Mouse (Mus musculus) hindbrain, embryonic 15.5 days (tissue): Measurements from ENCODE around the gene Crbn. TPM values are rescaled to one million over a fixed set of nuclear protein-coding genes. Genes with fewer than 3 reads are reported as not detected.

ENCODE experiments used
- ATAC-seq: fragments of 200-750 bp; cut with Nextera tagmentation; 2 replicates; pipeline ENCODE4 v1.8.0; 2017; ENCODE audit warnings: low read depth, moderate number of reproducible peaks, moderate TSS enrichment; ENCODE audit not compliant: low FRiP score
- H3K27ac ChIP-seq: fragments of 300-500 bp; sonication (generic); replicated peaks from 2 replicates; pipeline ENCODE4 v1.5.1; 2015; ENCODE audit warnings: mild to moderate bottlenecking, inconsistent platforms
- H3K27me3 ChIP-seq: fragments of 300-500 bp; sonication (generic); 2 replicates; pipeline ENCODE4 v1.6.1; 2015; ENCODE audit warnings: control low read depth, inconsistent platforms
- H3K36me3 ChIP-seq: fragments of 300-500 bp; sonication (generic); 2 replicates; pipeline ENCODE4 v1.6.1; 2015; ENCODE audit warnings: control low read depth, inconsistent platforms
- H3K4me1 ChIP-seq: fragments of 300-500 bp; sonication (generic); replicated peaks from 2 replicates; pipeline ENCODE4 v1.6.1; 2015; ENCODE audit warnings: control low read depth, inconsistent platforms
- H3K4me2 ChIP-seq: fragments of 300-500 bp; sonication (generic); 2 replicates; pipeline ENCODE4 v1.6.1; 2015; ENCODE audit warnings: moderate library complexity, mild to moderate bottlenecking, inconsistent platforms
- H3K4me3 ChIP-seq: fragments of 300-500 bp; sonication (generic); 2 replicates; pipeline ENCODE4 v1.5.1; 2015; ENCODE audit warnings: mild to moderate bottlenecking, inconsistent platforms
- H3K9ac ChIP-seq: fragments of 300-500 bp; sonication (generic); 2 replicates; pipeline ENCODE4 v1.6.1; 2015; ENCODE audit warnings: inconsistent platforms
- H3K9me3 ChIP-seq: fragments of 300-500 bp; sonication (generic); 2 replicates; pipeline ENCODE4 v1.6.1; 2016; ENCODE audit warnings: control low read depth, inconsistent platforms
- WGBS: fragments of 180-500 bp; shearing (Covaris S2); methylation state at CpG from one replicate; pipeline ENCODE4 v1.1.7; 2015; 5-methylcytosine and 5-hydroxymethylcytosine counted together
- polyA plus RNA-seq: library from polyadenylated mRNA; unstranded; fragments of >200 nt; fragmentation: Nextera tagmentation; extraction: Ambion mirVana; gene quantifications from 2 replicates; pipeline ENCODE4 v1.2.1, GENCODE M21; 2015

Gene Crbn
- polyA plus RNA-seq, 1 experiment from 2014 or later = 61.8 TPM

GRCm38 (mm10) chr6:106794094-106794814 lies 5.6 kb downstream of the Crbn start:
- Histone ChIP-seq H3K4me1 (peaks cover 10% of the 10 kb centered on the region), H3K27ac (no peak overlapping the region), H3K4me3 (no peak overlapping the region), H3K27me3 (no peaks in the 10 kb centered on the region), H3K9ac (no peak overlapping the region), H3K36me3 (peaks cover 44% of the 10 kb centered on the region), H3K4me2 (no peak overlapping the region), H3K9me3 (no peaks in the 10 kb centered on the region)
- WGBS = 95% methylated on average over 13 of the region's 13 CpGs
- no peak for ATAC-seq

- H3K27ac ChIP-seq = no peak overlapping the region
- no peaks in the 10 kb centered on the region for H3K27me3 ChIP-seq
- no peak overlapping the region for H3K4me3 ChIP-seq
- ATAC-seq = no peak
- WGBS = 96% methylated on average over 10 of the region's 10 CpGs
- peaks cover 4% of the 10 kb centered on the region for H3K4me1 ChIP-seq
- H3K9me3 ChIP-seq = no peaks in the 10 kb centered on the region
- H3K4me2 ChIP-seq = no peak overlapping the region
- H3K9ac ChIP-seq = no peak overlapping the region
- H3K36me3 ChIP-seq = peaks cover 48% of the 10 kb centered on the region
Observed at GRCm38 (mm10) chr6:106793621-106794020, 6.3 kb downstream of the Crbn start.

- no peak overlapping the region for H3K4me3 ChIP-seq
- WGBS = 96% methylated on average over 7 of the region's 7 CpGs
- no peaks in the 10 kb centered on the region for H3K4me1 ChIP-seq
- H3K9me3 ChIP-seq = no peaks in the 10 kb centered on the region
- H3K27me3 ChIP-seq = no peaks in the 10 kb centered on the region
- no peak overlapping the region for H3K27ac ChIP-seq
- H3K9ac ChIP-seq = no peak overlapping the region
- no peak overlapping the region for H3K4me2 ChIP-seq
- peaks cover 51% of the 10 kb centered on the region for H3K36me3 ChIP-seq
- ATAC-seq = no peak
Observed at GRCm38 (mm10) chr6:106793088-106793487, 6.8 kb downstream of the Crbn start.

- WGBS = 93% methylated on average over 5 of the region's 5 CpGs
- Histone ChIP-seq H3K27ac (no peak overlapping the region), H3K4me2 (no peak overlapping the region), H3K4me3 (no peak overlapping the region), H3K27me3 (no peaks in the 10 kb centered on the region), H3K9me3 (no peaks in the 10 kb centered on the region), H3K36me3 (peaks cover 55% of the 10 kb centered on the region), H3K9ac (no peak overlapping the region), H3K4me1 (no peaks in the 10 kb centered on the region)
- no peak for ATAC-seq
Observed at GRCm38 (mm10) chr6:106792486-106792885, 7.4 kb downstream of the Crbn start.

- no peak overlapping the region for H3K4me3 ChIP-seq
- no peak overlapping the region for H3K4me2 ChIP-seq
- H3K9ac ChIP-seq = no peak overlapping the region
- H3K9me3 ChIP-seq = no peaks in the 10 kb centered on the region
- no peaks in the 10 kb centered on the region for H3K4me1 ChIP-seq
- ATAC-seq = no peak
- WGBS = 95% methylated on average over 8 of the region's 8 CpGs
- H3K27me3 ChIP-seq = no peaks in the 10 kb centered on the region
- H3K27ac ChIP-seq = no peak overlapping the region
- H3K36me3 ChIP-seq = peaks cover 61% of the 10 kb centered on the region
Observed at GRCm38 (mm10) chr6:106791429-106791828, 8.4 kb downstream of the Crbn start.

GRCm38 (mm10) chr6:106787138-106787537 lies 12.7 kb downstream of the Crbn start:
- Histone ChIP-seq H3K36me3 (peaks cover 46% of the 10 kb centered on the region), H3K4me3 (no peak overlapping the region), H3K4me2 (no peak overlapping the region), H3K27me3 (no peaks in the 10 kb centered on the region), H3K4me1 (no peaks in the 10 kb centered on the region), H3K9ac (no peak overlapping the region), H3K27ac (no peak overlapping the region), H3K9me3 (no peaks in the 10 kb centered on the region)
- 85% methylated on average over 3 of the region's 3 CpGs for WGBS
- no peak for ATAC-seq

GRCm38 (mm10) chr6:106770046-106770445 lies 29.8 kb downstream of the Crbn start:
- 0 out of 2 replicates have a peak, but pooled peaks cover 7% of the 10 kb centered on the region for H3K27me3 ChIP-seq
- 50% methylated on average over 4 of the region's 4 CpGs for WGBS
- no peak for ATAC-seq
- peak overlapping the region; percentile 93 for H3K4me3 ChIP-seq
- peaks cover 21% of the 10 kb centered on the region for H3K36me3 ChIP-seq
- peak overlapping the region; percentile 81 for H3K4me2 ChIP-seq
- H3K27ac ChIP-seq = no peak overlapping the region
- peak overlapping the region; percentile 65; the same call in 1 of the 2 replicates for H3K9ac ChIP-seq
- H3K4me1 ChIP-seq = peaks cover 16% of the 10 kb centered on the region
- no peaks in the 10 kb centered on the region for H3K9me3 ChIP-seq

GRCm38 (mm10) chr6:106769290-106769866 lies 30.5 kb downstream of the Crbn start:
- Histone ChIP-seq H3K27ac (peak overlapping the region; percentile 61), H3K4me3 (peak overlapping the region; percentile 93), H3K9me3 (no peaks in the 10 kb centered on the region), H3K27me3 (0 out of 2 replicates have a peak, but pooled peaks cover 7% of the 10 kb centered on the region), H3K9ac (peak overlapping the region; percentile 65), H3K36me3 (peaks cover 19% of the 10 kb centered on the region), H3K4me2 (peak overlapping the region; percentile 81), H3K4me1 (peaks cover 16% of the 10 kb centered on the region)
- WGBS = 2% methylated on average over 33 of the region's 33 CpGs
- ATAC-seq = peak; percentile 86

GRCm38 (mm10) chr6:106768640-106769289 lies 31.1 kb downstream of the Crbn start, which contains the start of gene Trnt1:
Gene Trnt1, plus strand, starts transcription at chr6:106769120.
- Histone ChIP-seq H3K4me3 (peak within 1 kb of the TSS; percentile 93), H3K36me3 (peaks cover 15% of the 10 kb centered on the region), H3K9ac (peak within 1 kb of the TSS; percentile 65), H3K27me3 (0 out of 2 replicates have a peak, but pooled peaks cover 7% of the 10 kb centered on the region), H3K4me1 (peaks cover 16% of the 10 kb centered on the region), H3K9me3 (no peaks in the 10 kb centered on the region), H3K4me2 (peak within 1 kb of the TSS; percentile 81), H3K27ac (peak within 1 kb of the TSS; percentile 61)
- ATAC-seq = peak; percentile 99
- 8% methylated on average over 35 of the region's 35 CpGs for WGBS

GRCm38 (mm10) chr6:106766774-106767173 lies 33.1 kb downstream of the Crbn start:
- H3K4me1 ChIP-seq = peaks cover 16% of the 10 kb centered on the region
- no peak overlapping the region for H3K9ac ChIP-seq
- H3K36me3 ChIP-seq = peaks cover under 1% of the 10 kb centered on the region; the same call in 1 of the 2 replicates
- 0 out of 2 replicates have a peak, but pooled peaks cover 7% of the 10 kb centered on the region for H3K27me3 ChIP-seq
- no peak overlapping the region for H3K27ac ChIP-seq
- H3K4me2 ChIP-seq = no peak overlapping the region
- no peak overlapping the region for H3K4me3 ChIP-seq
- WGBS = 83% methylated on average over 4 of the region's 4 CpGs
- no peak for ATAC-seq
- H3K9me3 ChIP-seq = no peaks in the 10 kb centered on the region

- no peak overlapping the region for H3K9ac ChIP-seq
- H3K4me1 ChIP-seq = peaks cover 13% of the 10 kb centered on the region
- H3K9me3 ChIP-seq = no peaks in the 10 kb centered on the region
- no peaks in the 10 kb centered on the region for H3K36me3 ChIP-seq
- H3K27me3 ChIP-seq = 0 out of 2 replicates have a peak, but pooled peaks cover 7% of the 10 kb centered on the region
- H3K27ac ChIP-seq = no peak overlapping the region
- WGBS = 77% methylated on average over 1 of the region's 1 CpGs
- no peak overlapping the region for H3K4me3 ChIP-seq
- no peak overlapping the region for H3K4me2 ChIP-seq
- no peak for ATAC-seq
Observed at GRCm38 (mm10) chr6:106765892-106766291, 34.0 kb downstream of the Crbn start.

GRCm38 (mm10) chr6:106761486-106761885 lies 38.4 kb downstream of the Crbn start:
- Histone ChIP-seq H3K27ac (no peak overlapping the region), H3K4me3 (no peak overlapping the region), H3K9me3 (no peaks in the 10 kb centered on the region), H3K4me1 (no peaks in the 10 kb centered on the region), H3K9ac (no peak overlapping the region), H3K27me3 (0 out of 2 replicates have a peak, but pooled peaks cover 4% of the 10 kb centered on the region), H3K4me2 (no peak overlapping the region), H3K36me3 (no peaks in the 10 kb centered on the region)
- 90% methylated on average over 1 of the region's 1 CpGs for WGBS
- ATAC-seq = no peak
